Mouse (Mus musculus): ENCODE measurements around the gene Ctss.

Ctss gene

DNA sequence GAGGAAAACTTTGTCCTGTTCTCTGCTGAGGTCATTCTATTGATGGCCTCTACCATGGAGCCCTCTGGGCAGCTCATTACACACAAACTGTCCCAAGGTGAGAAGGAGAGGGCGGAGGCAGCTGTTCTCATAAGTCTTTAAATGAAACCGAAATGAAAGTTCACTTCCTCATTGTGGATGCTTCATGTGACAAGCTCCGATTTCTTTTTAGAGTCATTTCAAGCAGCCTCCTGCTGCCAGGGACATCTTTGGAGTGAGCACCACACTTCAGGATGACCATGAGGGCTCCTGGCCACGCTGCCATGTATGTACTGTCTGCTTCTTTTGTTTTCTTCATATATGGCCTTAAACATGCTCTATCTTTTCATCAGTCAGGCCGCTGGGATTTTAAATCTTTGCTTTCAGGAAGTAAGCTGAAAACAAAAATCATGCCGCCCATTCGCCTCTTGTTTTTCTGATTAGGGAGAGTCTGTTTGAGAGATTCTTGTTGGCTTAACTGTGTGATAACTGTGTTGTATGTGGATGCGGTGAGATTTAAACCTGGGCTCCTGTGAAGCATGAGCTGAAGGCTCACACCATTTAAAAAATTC is at the start of gene Ctss:
Gene Ctss (plus strand): TSS at position 165 of the 590 bp plus-strand sequence.
- no peak for DNase-seq

DNA sequence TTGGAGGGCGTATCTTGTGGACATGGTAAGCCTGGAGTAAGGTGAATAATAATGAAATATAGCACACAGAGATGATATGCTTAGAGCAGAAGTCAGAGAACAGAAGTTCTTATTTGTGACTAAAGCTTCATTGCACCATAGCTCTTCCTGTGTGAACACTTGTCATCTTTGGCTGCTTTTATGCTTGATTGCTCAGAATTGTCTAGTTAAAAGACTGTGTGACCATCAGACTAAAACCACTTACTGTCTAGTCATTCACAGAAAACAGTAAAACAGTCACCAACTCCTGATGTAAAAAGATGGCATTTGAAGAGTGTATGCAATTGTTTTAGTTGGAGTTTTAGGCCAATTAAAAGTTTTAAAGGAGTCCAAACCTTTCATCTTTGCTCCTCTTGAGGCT is 47.6 kb upstream of the Ctss start:
- DNase-seq: no peak

DNA sequence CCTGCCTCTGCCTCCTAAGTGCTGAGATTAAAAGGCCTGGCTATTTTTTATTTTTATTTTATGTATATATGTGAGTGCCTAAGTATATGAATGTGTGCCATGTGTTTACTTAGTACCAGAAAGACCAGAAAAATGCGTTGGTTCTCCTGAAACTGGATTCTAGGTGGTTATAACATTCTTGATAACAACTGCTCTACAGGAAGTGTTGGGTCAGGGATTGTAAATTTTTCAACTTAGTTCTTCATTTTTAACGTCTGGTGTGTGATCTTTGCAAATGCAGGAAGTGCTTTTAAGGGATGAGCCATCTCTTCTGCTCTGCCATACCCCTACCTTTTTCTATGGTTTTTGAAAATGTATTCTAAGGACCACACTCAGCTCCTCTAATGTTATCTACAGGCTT is 40.2 kb upstream of the Ctss start:
- no peak for DNase-seq

DNA sequence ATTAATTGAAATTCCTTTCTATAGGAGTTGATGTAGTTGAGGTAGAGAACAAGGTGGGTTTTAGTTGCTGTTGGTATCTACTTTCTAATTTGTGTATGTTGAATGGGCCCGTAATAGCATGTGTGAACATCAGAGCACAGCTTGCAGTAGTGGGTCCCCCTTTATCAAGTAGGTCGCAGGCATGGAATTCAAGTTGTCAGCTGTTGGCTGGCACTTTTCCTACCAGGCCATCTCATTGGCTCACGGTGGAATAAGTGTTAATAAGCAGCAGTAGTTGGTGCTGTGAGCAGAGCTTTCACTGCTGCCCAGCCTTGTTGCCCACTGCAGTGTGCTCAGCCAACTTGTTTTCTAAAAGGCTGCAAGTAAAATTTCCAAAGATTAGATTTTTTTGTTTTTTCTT is 37.9 kb upstream of the Ctss start:
- DNase-seq: no peak

DNA sequence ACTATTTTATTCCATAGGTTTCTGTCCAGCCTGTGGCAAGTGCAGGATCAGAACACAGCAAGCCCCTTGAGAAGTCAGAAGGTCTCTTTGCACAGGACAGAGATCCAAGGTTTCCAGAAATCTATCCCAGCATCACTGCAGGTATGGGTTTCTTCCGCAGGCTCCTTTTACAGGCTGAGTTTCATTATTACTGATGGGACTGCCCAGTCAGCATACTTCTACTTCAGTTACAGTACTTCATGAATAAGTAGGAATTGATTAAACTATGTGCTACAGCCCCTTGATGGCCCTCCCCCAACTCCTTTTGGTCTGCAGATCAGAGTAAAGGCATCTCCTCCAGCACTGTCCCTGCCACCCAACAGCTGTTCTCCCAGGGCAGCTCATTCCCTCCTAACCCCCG is 36.3 kb upstream of the Ctss start:
- no peak for DNase-seq

DNA sequence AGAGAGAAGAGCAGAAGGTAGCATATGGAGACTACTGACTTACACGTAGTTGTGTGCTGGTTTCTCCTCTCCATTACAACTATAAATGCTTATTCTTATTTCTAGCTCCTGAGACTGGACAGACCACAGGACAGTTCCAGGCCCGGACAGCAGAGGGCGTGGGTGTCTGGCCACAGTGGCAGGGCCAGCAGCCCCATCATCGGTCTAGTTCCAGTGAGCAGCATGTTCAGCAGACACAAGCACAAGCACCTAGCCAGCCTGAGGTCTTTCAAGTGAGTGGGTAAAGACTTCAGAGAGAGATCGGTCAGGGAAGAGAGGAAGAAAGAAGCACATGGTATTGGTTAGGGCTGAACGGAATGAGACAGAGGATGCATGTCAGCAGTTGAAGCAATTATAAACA is 32.2 kb upstream of the Ctss start:
- DNase-seq: peak; percentile 69

DNA sequence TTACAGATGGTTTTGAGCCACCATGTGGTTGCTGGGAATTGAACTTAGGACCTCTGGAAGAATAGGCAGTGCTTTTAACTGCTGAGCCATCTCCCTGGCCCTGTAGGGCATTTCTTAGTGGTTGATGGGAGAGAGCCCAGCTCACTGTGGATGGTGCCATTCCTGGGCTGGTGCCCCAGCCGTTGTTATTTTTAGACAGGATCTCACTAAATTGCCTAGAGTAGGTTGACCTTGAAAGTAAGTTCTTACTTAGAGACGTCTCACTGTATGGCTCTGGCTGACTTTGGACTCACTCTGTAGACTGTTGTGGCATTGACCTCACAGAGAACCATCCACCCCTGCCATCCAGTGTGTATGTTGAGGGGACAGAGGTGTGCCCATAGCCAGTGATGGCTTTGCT is 28.4 kb upstream of the Ctss start:
- DNase-seq: no peak

DNA sequence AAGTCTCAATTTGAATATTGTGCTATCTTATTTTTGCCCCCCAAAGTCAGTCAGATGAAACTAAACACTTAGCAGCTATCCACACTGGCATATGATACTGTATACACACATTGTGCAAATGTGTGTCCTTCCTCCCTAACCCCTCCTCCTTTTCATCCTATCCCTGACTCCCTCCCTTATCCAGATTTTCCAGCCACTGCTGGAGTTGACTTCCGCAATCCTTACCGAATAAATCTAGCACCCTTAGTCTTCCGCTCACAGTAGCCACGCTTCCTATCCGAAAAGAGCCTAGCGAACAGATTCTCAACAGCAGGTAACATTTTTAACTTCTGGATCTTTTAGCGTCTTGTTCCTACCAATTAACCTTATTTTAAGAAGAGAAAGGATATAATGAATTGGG is 27.6 kb upstream of the Ctss start, which contains the start of gene Ctsk:
Gene Ctsk (plus strand): TSS at position 233 of the 400 bp plus-strand sequence.
- peak; percentile 24 for DNase-seq

DNA sequence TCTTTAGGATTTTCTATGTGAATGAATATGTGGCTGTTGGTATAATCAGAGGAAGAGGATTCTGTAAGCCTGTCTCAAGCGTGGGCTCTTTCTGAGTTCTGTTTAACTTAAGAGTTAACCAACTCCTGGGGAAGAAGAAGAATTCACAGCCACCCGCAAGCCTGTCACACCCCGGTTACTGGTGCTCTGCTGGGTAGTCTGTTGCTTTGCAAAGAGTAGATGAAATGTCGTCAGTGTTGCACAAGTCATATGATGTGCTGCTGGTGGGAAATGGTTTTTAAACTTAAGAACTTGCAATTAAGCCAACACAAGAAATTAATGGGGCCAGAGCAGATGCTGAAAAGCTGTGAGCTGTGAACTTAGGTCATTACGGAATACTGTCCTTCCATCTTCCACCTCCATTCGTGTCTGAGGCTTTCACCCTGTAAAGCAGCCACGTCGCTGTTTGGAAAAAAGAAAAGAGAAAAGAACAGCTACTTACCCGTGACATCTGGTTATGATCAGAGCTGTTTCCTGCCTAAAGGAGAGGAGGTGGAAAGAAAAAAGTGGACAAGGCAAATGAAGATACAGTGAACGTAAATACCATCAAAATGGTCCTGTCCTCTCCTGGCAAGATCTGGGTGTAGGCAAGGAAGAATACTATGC is 27.0 kb upstream of the Ctss start:
- no peak for DNase-seq

DNA sequence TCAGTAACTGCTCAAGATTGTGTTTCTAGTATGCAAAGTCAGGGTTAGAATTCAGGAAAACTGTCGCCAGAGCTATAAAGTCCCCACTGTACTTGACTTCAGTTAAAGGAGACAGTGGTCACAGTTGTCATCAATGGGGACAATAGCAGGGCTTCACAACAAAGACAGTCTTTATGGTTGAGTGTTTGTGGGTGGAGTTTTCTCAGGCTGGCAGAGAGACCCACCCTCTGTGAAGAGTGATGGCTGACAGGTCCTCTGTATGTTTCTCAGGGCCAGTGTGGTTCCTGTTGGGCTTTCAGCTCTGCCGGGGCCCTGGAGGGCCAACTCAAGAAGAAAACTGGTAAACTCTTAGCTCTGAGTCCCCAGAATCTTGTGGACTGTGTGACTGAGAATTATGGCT is 24.3 kb upstream of the Ctss start:
- no peak for DNase-seq

DNA sequence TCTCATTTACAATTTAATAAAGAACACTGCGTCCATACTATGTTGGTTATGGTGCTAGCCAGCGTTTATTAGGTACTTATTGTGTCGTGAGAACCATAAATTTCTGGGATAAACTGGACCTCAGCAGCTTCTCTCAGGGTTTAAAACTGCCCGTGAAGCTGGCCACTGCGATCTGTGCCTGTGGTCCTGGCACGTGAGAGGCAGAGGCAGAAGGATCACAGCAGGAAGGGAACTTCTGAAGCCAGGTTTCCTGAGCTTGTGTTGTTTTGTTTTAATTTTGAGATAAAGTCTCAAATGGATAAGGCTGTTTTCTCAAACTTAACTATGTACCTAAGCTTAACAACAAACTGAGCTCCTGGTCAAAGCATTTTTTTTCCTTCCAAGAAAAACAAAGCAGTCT is 17.2 kb upstream of the Ctss start:
- no peak for DNase-seq

DNA sequence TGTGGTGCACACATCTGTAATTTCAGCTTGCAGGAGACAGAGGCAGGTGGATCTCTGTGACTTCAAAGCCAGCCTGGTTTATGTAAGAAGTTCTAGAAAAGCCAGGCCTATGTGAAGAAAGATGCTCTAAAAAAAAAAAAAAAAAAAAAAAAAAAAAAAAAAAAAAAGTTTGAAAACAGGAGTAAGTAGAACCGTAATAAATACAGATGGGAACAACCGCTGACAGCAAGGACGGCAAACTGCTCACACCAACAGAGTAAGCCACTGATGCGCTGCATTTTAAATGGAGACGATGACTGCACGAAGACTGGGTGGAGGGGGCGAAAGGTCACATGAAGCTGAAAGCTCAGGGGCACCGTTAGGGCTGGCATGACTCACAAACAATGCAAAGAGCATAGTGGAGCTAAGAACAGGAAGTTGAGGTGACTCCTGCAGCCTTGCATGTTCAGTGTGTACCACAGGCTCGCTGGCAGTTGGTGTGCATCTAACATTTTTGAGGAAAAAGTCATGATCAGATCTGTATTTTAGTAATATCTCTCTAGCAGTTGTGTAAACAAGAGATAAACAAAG is 14.9 kb upstream of the Ctss start:
- DNase-seq: no peak

DNA sequence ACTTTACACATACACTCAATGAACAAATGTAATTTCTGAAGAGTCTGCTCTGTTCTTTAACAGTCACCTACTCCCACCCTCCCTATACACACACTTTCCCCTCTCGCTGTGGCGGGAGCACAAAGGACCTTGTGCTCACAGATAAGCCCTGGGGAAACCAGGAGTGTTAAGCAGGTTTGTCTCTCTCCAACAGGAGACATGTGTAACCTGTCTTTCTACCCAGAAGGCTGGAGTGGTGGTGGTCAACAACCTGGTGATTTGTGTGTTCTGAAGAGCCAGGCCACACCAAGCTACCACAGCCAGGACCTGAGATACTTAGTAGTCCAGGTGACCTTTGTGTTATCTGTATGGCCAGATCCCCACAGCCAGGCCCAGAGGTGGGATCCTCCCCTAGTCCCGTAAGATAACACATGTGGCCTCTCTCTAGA is 10.0 kb upstream of the Ctss start:
- no peak for DNase-seq

DNA sequence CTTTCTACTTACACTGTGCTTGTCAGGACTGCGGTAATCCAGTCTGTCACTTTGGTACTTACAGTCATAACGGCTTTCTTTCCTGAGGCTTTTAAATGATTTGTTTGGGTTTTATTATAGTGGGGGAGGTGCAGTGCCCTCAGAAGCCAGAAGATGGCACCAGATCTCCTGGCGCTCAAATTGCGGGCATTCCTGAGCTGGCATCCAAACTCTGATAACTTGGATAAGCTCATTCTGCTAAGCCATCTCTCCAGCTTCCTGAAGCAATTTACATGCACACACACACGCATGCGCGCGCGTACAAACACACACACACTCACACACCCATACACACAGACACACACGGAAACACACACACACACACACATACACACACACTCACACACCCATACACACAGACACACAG is 9.1 kb upstream of the Ctss start:
- peak; percentile 82 for DNase-seq

DNA sequence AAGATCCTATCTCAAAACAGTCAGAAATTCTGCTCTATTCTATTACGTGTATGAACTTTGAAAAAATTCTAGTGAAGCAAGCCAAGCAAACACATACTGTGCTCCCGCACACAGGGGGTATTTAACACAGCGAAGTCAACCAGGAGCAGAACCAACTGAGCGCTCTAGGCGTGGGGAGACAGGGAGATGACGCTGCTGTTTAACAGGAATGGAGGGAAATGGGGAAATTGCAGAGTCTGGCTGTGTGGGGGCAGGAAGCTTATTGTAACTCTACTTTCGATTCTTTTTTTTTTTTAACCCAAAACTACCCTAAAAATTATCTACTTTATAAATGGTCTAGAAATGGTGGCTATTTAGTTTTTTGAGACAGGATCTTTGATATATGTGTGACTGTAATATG is 7.7 kb upstream of the Ctss start:
- DNase-seq: no peak

DNA sequence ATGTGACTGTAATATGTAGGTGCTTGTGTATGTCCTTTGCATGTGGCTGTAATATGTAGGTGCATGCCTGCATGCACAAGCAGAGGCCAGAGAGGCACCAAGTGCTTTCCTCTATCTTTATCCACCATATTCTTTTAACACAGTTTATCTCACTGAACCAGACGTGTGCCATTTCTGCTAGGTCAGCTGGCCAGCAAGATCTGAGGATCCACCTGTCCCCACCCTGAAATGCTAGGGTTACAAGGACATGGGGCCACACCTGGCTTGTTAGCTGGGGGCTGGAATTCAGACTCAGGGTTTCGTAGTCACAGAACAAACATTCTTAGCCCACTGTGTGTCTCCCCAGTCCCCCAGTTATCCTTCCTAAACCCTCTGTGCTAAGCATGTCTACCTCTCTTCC is 7.3 kb upstream of the Ctss start:
- DNase-seq: no peak

DNA sequence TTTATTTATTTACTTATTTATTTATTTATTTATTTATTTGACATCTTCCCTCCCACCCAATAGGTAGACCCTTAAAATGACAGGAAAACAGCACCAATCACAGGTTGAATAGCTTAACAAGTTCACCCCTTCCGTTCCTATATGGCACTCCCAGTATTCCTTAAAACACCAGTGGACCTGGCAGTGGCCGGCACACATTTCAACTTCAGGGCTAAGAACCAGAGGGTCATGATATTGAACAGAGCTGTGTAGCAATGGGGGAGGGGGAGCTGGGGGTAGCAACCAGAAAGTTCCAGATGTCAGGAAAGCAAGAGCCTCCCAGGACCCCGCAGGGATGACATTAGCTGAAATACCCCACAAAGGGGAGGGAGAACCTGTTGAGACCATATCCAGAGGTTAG is 6.5 kb upstream of the Ctss start:
- no peak for DNase-seq

DNA sequence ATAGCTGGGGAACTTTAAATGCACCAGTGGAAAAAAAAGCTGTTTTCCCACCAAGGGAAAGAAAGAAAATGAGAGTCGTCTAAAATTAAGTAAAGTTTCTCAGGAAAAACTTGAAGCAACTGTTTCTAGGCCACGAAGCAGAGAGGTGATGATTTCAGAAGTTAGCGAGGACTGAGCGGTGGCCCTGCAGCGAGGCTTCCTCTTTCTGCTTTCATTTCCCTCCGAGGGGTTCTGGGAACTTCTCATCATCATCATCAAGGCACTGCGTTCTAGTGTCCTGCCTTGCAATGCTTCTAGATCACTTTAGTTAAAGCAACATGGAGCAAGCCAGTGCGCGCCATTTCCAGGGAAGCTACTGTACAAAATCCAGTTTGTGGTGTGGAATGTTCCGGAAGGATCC is 5.4 kb upstream of the Ctss start:
- DNase-seq: no peak

DNA sequence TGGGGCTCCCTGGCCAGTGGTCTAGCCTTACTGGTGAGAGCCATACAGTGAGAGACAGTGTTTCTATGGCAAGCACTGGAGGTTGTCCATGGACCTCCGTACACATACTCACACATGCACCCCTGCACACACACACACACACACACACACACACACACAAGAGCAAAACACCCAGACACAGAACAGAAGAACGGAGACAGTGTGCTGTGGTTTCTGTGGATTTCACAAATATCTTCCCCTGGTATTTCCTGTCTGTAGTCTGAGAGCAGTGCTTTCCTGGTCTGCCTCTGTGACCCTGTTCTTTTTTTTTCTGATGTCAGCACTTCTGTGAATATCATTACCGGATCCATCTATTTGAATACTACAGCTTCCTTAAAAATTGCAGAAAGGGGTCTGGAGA is 2.9 kb upstream of the Ctss start:
- DNase-seq: peak; percentile 25

DNA sequence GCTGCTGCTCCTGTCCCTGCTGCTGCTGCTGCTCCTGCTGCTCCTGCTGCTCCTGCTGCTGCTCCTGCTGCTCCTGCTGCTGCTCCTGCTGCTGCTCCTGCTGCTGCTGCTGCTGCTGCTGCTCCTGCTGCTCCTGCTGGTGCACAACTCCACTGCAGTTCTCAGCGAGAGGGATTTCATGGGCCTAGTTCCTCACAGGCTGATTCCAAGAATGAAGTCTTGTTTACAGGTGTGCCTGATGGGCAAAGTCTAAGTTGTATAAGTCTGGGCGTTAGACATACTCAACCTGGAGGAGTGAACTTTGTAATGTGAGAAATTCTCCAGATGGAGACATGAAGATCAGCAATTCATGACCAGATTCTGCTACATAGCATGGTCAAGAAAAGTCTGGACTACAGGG is 1.9 kb upstream of the Ctss start:
- DNase-seq: no peak

DNA sequence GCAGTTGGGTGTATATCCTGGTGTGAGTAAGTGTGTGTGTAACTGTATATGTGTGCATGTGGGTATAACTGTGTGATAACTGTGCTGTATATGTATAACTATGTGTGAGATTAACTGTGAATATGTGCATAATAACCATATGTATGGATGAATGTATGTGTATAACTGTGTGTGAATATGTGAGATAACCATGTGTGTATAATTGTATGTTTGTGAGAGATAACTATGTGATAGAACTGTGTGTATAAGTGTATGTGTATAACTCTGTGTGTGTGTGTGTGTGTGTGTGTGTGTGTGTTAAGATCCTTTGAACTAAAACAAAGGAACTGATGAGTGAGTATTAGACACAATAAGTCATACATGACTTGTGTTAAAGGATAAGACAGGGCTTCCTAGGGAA is 475 bp upstream of the Ctss start:
- no peak for DNase-seq

DNA sequence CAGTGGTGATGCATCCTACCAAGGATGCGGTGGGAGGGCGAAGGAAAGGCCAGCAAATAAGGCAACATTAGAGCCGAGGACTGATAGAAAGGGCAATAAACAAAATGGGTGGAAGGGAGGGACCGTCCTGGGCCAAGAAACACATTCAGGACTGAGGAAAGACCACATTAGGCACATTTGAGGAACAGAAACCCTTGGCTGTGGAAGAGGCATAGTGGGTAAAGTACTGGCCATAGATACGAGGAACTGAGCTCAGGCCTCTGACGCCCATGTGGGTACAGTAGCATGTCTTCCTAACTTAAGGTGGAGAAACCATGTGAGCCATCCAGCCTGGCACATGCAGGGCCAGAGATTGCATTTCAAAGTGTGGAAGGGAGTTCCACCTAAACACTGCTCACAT is 3.2 kb downstream of the Ctss start:
- DNase-seq: no peak

DNA sequence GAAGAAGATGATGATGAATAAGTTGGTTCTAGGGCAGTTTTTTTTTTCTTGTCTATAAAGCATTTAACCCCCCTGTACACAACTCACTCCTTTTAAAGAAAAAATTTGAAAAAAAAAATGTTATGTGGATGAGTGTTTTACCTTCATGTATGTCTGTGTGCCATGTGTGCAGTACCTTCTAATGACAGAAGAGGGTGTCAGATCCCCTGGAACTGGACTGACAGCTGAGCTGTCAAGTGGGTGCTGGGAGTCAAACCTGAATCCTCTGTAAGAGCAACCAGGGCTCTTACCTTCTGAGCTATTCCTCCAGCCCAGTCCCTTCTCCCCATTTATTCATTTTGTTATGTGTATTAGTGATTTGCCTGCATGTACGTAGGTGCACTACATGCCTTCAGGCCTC is 4.4 kb downstream of the Ctss start:
- no peak for DNase-seq

DNA sequence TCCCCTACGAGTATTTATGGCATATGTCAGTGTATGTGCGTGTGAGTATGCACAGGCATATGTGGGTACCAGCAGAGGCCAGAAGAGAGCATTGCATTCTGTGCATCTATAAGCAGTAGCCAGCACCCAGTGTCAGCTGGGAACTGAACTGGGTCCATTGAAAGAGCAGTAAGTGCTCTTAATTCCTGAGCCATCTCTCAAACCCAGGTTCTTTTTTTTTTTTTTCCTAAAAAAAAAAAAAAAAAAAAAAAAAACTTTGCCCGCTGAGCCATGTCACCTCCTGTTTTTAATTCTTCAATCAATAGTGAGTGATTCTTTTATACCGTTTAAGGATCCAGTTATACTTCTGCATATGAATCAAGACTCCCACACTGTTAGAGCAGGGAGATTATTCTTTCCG is 6.8 kb downstream of the Ctss start:
- no peak for DNase-seq

DNA sequence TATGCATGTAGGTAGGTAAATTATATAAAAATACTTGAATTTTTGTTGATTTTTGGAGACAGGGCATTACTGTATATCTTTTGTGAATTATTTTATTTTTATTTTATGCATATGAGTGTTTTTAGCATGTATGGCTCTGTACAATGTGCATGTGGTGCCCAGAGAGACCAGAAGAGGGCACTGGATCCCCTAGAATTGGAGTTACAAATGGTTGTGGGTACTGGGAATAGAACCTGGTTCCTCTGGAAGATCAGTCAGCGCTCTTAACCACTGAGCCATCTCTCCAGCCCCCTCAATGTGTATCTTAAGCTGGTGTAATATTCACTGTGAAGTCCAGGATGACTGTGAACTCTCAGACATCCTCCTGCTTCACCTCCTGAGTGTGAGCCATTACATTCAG is 8.3 kb downstream of the Ctss start:
- no peak for DNase-seq

Data from kidney, postnatal 10 days (tissue).